Mouse (Mus musculus): Measurements from ENCODE around the gene Fstl3.
"Not testable (repeated sequence)": the region's sequence is repeated elsewhere in the genome, so short reads cannot be mapped to it uniquely, and the experiment has no call there.

The Fstl3 gene

DNA sequence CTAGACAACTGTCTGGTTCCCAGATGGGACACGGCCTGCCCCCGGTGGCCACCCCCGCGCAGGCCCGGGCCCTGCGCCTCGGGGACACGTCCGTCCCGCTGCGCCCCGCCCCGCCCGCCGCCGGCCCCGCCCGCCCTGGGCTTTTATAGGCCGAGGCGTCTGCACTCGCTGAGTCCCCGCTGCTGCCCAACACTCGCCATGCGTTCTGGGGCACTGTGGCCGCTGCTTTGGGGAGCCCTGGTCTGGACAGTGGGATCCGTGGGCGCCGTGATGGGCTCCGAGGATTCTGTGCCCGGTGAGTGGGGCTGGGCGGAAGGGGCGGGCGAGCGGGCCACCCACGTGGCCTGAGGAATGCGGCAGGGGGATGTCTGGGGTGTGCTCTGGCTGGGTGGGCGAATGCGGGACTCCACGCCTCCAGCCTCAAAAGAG is at the start of gene Fstl3:
Gene Fstl3, plus strand, starts transcription at position 170 of the 429 bp plus-strand sequence.
- CTCF ChIA-PET: interaction anchor here (2.5 kb wide), 1 partner anchor 9 kb away, joined by 17 read pairs; the partner anchor contains the start of gene Rnf126

GRCm38 (mm10) chr10:79728323-79729249 is 48.5 kb upstream of the Fstl3 start:
- CTCF ChIA-PET: no interaction called here

DNA sequence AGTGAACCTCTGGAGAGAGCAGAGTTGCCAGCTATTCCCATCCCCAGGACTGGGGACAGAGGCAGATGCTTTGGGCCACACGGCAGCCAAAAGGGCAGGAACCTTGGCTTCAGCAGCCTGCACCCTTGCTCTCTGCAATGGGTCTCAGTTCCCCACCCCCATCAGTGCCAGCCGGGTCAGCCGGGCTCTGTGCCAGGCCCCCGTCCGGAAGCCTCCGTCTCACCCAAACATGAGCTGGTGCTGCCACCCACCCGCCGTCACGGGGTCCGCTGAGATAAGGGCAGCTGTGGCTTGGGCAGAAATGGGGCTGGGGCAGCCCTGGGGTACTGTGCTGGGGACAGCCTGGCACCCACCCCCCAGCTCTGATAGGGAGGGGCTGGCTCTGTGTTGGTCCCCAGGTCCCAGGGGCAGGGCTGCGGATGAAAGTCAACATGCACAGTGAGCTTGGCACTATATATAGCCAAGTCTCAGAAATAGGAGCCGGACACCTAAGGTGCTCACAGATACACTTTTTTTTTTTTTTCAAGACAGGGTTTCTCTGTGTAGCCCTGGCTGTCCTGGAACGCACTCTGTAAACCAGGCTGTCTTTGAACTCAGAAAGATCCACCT is 47.6 kb upstream of the Fstl3 start:
- CTCF ChIA-PET: interaction anchor here (0.7 kb wide), 1 partner anchor 79 kb away, joined by 4 read pairs; no protein-coding TSS in a partner anchor

- CTCF ChIA-PET: no interaction called here
Observed at GRCm38 (mm10) chr10:79732500-79732899, 44.6 kb upstream of the Fstl3 start.

- CTCF ChIA-PET: no interaction called here
Observed at GRCm38 (mm10) chr10:79733847-79734246, 43.2 kb upstream of the Fstl3 start.

DNA sequence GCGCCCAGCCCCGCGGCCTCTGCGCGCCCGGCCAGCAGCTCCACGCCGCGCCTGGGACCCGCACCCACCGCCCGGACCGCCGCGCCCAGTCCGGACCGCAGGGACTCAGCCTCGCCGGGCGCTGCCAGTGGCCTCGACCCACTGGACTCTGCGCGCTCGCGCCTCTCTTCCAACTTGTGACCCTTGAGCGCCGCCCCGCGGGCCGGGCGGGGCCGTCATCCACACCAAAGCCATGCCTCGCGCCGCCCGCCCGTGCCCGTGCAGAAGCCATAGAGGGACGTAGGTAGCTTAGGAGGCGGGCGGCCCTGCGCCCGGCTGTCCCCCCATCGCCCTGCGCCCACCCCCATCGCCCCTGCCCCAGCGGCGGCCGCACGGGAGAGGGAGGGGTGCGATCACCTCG is 41.7 kb upstream of the Fstl3 start:
- CTCF ChIA-PET: no interaction called here

- CTCF ChIA-PET: interaction anchor here (0.9 kb wide), 1 partner anchor 11 kb away, joined by 3 read pairs; no protein-coding TSS in a partner anchor
Observed at GRCm38 (mm10) chr10:79736706-79737105, 40.4 kb upstream of the Fstl3 start.

GRCm38 (mm10) chr10:79738259-79738658 is 38.8 kb upstream of the Fstl3 start:
- CTCF ChIA-PET: no interaction called here

DNA sequence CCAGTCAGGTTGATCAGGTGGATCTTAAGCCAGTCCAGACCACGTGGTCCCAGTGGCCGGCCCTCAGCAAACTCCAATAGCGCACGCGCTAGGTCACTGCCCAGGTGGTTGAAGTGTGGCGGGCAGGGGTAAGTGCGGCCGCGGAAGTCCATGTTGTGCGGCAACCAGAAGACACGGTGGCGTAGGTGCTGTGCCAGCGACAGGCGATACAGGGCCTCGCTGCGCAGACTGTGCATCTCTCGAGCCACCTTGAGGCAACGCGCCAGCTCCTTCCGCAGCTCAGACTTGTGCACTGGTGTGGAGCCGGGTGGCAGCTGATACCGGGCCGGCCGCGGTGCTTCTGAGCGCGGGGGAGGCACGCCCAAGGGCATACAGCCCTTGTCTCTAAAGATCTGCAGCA is 37.8 kb upstream of the Fstl3 start:
- CTCF ChIA-PET: no interaction called here

- CTCF ChIA-PET: interaction anchor here (0.5 to 1.0 kb wide), 2 partner anchors 29 to 48 kb away, joined by 3 to 5 read pairs; no protein-coding TSS in a partner anchor
Observed at GRCm38 (mm10) chr10:79740863-79741262, 36.2 kb upstream of the Fstl3 start.

- CTCF ChIA-PET: no interaction called here
Observed at GRCm38 (mm10) chr10:79743161-79743560, 33.9 kb upstream of the Fstl3 start.

GRCm38 (mm10) chr10:79743650-79744365 is 33.3 kb upstream of the Fstl3 start:
- CTCF ChIA-PET: no interaction called here

GRCm38 (mm10) chr10:79745411-79745810 is 31.7 kb upstream of the Fstl3 start:
- CTCF ChIA-PET: no interaction called here

GRCm38 (mm10) chr10:79745898-79746773 is 30.9 kb upstream of the Fstl3 start, which contains the start of gene Polrmt:
Gene Polrmt, minus strand, starts transcription at chr10:79746581.
- CTCF ChIA-PET: interaction anchor here (0.6 to 1.4 kb wide), 2 partner anchors 77 to 208 kb away, joined by 3 to 4 read pairs; partner anchors contain the start of gene Tpgs1

- CTCF ChIA-PET: interaction anchor here (0.6 to 1.4 kb wide), 2 partner anchors 78 to 207 kb away, joined by 3 to 4 read pairs; partner anchors contain the start of gene Tpgs1
Observed at GRCm38 (mm10) chr10:79746774-79747151, 30.3 kb upstream of the Fstl3 start.

DNA sequence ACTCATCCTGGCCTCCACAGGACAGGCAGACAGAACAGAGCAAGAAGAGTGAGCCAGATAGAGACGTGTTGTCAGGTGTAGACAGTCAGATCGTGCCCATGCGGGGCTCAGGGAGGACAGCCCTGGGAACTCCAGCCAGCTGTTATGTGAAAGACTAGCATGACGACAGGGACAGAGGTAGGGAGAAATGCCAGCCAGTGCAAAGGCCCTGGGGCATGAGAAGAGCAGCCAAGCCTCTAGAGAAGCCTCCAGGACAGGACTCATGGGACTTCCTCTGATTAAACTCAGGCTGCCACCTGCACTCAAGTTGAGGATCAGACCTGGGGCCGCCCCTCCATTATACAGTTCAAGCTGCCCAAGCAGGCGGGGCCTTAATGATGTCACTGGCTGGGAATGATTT is 28.6 kb upstream of the Fstl3 start:
- CTCF ChIA-PET: no interaction called here

DNA sequence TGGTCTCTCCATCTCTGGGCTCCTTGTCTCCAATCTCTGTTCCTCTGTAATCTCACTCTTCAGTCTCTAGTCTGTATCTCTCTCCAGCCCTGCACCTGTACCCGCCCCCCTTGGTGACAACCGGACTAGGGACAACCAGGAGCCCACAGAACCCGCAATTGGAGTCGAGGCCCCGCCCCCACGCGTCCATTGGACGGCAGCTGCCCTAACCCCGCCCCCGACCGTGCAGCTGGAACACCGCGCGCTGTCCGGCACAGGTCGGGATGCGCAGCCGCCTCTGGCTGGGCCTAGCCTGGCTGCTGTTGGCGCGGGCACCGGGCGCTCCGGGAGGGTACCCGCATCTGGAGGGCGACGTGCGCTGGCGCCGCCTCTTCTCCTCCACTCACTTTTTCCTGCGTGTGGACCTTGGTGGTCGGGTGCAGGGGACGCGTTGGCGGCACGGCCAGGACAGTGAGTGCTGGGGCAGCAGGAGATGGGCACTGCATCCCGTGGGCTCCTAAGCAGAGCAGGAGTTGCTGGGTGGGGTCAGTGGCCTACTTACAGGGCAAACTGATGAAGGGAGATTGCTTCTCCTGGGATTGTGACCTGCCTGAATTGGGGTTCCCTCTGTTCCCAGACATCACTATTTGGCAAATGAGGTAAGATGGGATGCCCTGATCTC is 22.1 kb upstream of the Fstl3 start, which contains the start of gene Fgf22:
Gene Fgf22, plus strand, starts transcription at position 221 of the 661 bp plus-strand sequence.
- CTCF ChIA-PET: no interaction called here

- CTCF ChIA-PET: no interaction called here
Observed at GRCm38 (mm10) chr10:79755854-79756253, 21.2 kb upstream of the Fstl3 start.

- CTCF ChIA-PET: no interaction called here
Observed at GRCm38 (mm10) chr10:79756660-79757059, 20.4 kb upstream of the Fstl3 start.

GRCm38 (mm10) chr10:79759675-79760074 is 17.4 kb upstream of the Fstl3 start:
- CTCF ChIA-PET: not testable (repeated sequence)
